Mouse (Mus musculus) kidney, postnatal 0 days (tissue): Measurements from ENCODE around the gene Srebf2. TPM values are rescaled to one million over a fixed set of nuclear protein-coding genes. Genes with fewer than 3 reads are reported as not detected.

ENCODE experiments used
- ATAC-seq: fragments of 200-750 bp; cut with Nextera tagmentation; replicated peaks from 2 replicates; pipeline ENCODE4 v1.8.0; 2017; ENCODE audit warnings: low read depth, moderate number of reproducible peaks, moderate TSS enrichment, moderate library complexity; ENCODE audit not compliant: low FRiP score
- DNase-seq: peaks from one replicate; pipeline ENCODE4 v3.0.0-alpha.2; 2016; ENCODE audit warnings: low spot score
- H3K27ac ChIP-seq: fragments of 300-500 bp; sonication (generic); 2 replicates; pipeline ENCODE4 v1.5.1; 2014; ENCODE audit warnings: mild to moderate bottlenecking
- H3K27me3 ChIP-seq: fragments of 300-500 bp; sonication (generic); 2 replicates; pipeline ENCODE4 v1.6.1; 2014; ENCODE audit warnings: low read length, mixed read lengths; ENCODE audit not compliant: insufficient read depth
- H3K36me3 ChIP-seq: fragments of 300-500 bp; sonication (generic); 2 replicates; pipeline ENCODE4 v1.6.1; 2014; ENCODE audit warnings: low read length, mixed read lengths; ENCODE audit not compliant: insufficient read depth
- H3K4me1 ChIP-seq: fragments of 300-500 bp; sonication (generic); replicated peaks from 2 replicates; pipeline ENCODE4 v1.6.1; 2014; ENCODE audit warnings: antibody characterized with exemption, low read length, mixed read lengths; ENCODE audit not compliant: insufficient read depth
- H3K4me2 ChIP-seq: fragments of 300-500 bp; sonication (generic); 2 replicates; pipeline ENCODE4 v1.6.1; 2014; ENCODE audit warnings: mild to moderate bottlenecking, low read length, moderate library complexity, mixed read lengths
- H3K4me3 ChIP-seq: fragments of 300-500 bp; sonication (generic); replicated peaks from 2 replicates; pipeline ENCODE4 v1.5.1; 2014; ENCODE audit warnings: low read depth, low read length
- H3K9ac ChIP-seq: fragments of 300-500 bp; sonication (generic); 2 replicates; pipeline ENCODE4 v1.6.1; 2014; ENCODE audit warnings: low read depth, low read length
- H3K9me3 ChIP-seq: fragments of 300-500 bp; sonication (generic); replicated peaks from 2 replicates; pipeline ENCODE4 v1.6.1; 2016; ENCODE audit warnings: low read length, inconsistent platforms, mixed read lengths
- CTCF ChIP-seq: IDR thresholded peaks from 2 replicates; pipeline ENCODE4 v1.5.1; 2016; ENCODE audit warnings: antibody characterized with exemption, low read depth, mild to moderate bottlenecking, moderate library complexity
- WGBS: fragments of 180-500 bp; shearing (Covaris S2); extraction: QIAGEN DNeasy Blood & Tissue Kit; methylation state at CpG from one replicate; pipeline ENCODE4 v1.1.7; 2014; 5-methylcytosine and 5-hydroxymethylcytosine counted together
- polyA plus RNA-seq: library from polyadenylated mRNA; unstranded; fragments of >200 nt; fragmentation: Nextera tagmentation; extraction: Ambion mirVana; gene quantifications from 2 replicates; pipeline ENCODE4 v1.2.1, GENCODE M21; 2015

Gene Srebf2
- polyA plus RNA-seq, 1 experiment from 2014 or later: 89.0 TPM

- Histone ChIP-seq H3K36me3 (peaks cover 63% of the 10 kb centered on the region), H3K9me3 (no peaks in the 10 kb centered on the region), H3K27me3 (no peaks in the 10 kb centered on the region), H3K4me3 (no peak overlapping the region), H3K27ac (no peak overlapping the region), H3K4me2 (no peak overlapping the region), H3K9ac (no peak overlapping the region), H3K4me1 (peaks cover 11% of the 10 kb centered on the region)
- no peak for DNase-seq
- WGBS: 68% methylated on average over 8 of the region's 8 CpGs
- no peak for TF ChIP-seq CTCF
- ATAC-seq: no peak
Observed at GRCm38 (mm10) chr15:82172648-82173047, 25.7 kb downstream of the Srebf2 start.

- Histone ChIP-seq H3K4me3 (no peak overlapping the region), H3K27ac (no peak overlapping the region), H3K4me2 (no peak overlapping the region), H3K27me3 (no peaks in the 10 kb centered on the region), H3K9me3 (no peaks in the 10 kb centered on the region), H3K9ac (no peak overlapping the region), H3K4me1 (no peaks in the 10 kb centered on the region), H3K36me3 (peaks cover 80% of the 10 kb centered on the region)
- TF ChIP-seq CTCF: no peak
- WGBS: 93% methylated on average over 9 of the region's 9 CpGs
- ATAC-seq (no peak), DNase-seq (no peak)
Observed at GRCm38 (mm10) chr15:82175091-82175490, 28.1 kb downstream of the Srebf2 start.

GRCm38 (mm10) chr15:82177743-82178290 lies 30.8 kb downstream of the Srebf2 start:
- DNase-seq: no peak
- 71% methylated on average over 7 of the region's 7 CpGs for WGBS
- Histone ChIP-seq H3K4me1 (no peaks in the 10 kb centered on the region), H3K4me2 (no peak overlapping the region), H3K36me3 (peaks cover 84% of the 10 kb centered on the region), H3K27me3 (no peaks in the 10 kb centered on the region), H3K9me3 (no peaks in the 10 kb centered on the region), H3K9ac (no peak overlapping the region), H3K27ac (no peak overlapping the region), H3K4me3 (no peak overlapping the region)
- TF ChIP-seq CTCF: no peak
- ATAC-seq: no peak

GRCm38 (mm10) chr15:82181131-82181530 lies 34.1 kb downstream of the Srebf2 start:
- Histone ChIP-seq H3K27ac (no peak overlapping the region), H3K4me2 (no peak overlapping the region), H3K36me3 (peaks cover 80% of the 10 kb centered on the region), H3K4me3 (no peak overlapping the region), H3K9me3 (no peaks in the 10 kb centered on the region), H3K9ac (no peak overlapping the region), H3K27me3 (no peaks in the 10 kb centered on the region), H3K4me1 (no peaks in the 10 kb centered on the region)
- no peak for TF ChIP-seq CTCF
- ATAC-seq (no peak), DNase-seq (no peak)
- WGBS: 86% methylated on average over 5 of the region's 5 CpGs

- no peaks in the 10 kb centered on the region for H3K27me3 ChIP-seq
- H3K9ac ChIP-seq: no peak overlapping the region
- H3K9me3 ChIP-seq: no peaks in the 10 kb centered on the region
- no peak overlapping the region for H3K27ac ChIP-seq
- WGBS: 98% methylated on average over 4 of the region's 4 CpGs
- DNase-seq (no peak), ATAC-seq (no peak)
- H3K4me2 ChIP-seq: no peak overlapping the region
- no peaks in the 10 kb centered on the region for H3K4me1 ChIP-seq
- H3K36me3 ChIP-seq: peaks cover 82% of the 10 kb centered on the region
- peak; percentile 33 for TF ChIP-seq CTCF
- H3K4me3 ChIP-seq: no peak overlapping the region
Observed at GRCm38 (mm10) chr15:82182311-82182710, 35.3 kb downstream of the Srebf2 start.

GRCm38 (mm10) chr15:82183596-82183995 lies 36.6 kb downstream of the Srebf2 start:
- Histone ChIP-seq H3K27me3 (no peaks in the 10 kb centered on the region), H3K4me2 (no peak overlapping the region), H3K36me3 (peaks cover 79% of the 10 kb centered on the region), H3K4me3 (no peak overlapping the region), H3K9ac (no peak overlapping the region), H3K4me1 (no peaks in the 10 kb centered on the region), H3K9me3 (no peaks in the 10 kb centered on the region), H3K27ac (peak overlapping the region; percentile 72)
- no peak for TF ChIP-seq CTCF
- no peak for ATAC-seq
- DNase-seq: no peak
- WGBS: 69% methylated on average over 10 of the region's 10 CpGs

GRCm38 (mm10) chr15:82184183-82184582 lies 37.2 kb downstream of the Srebf2 start:
- ATAC-seq (peak; percentile 71), DNase-seq (peak; percentile 65)
- no peak overlapping the region for H3K9ac ChIP-seq
- no peak for TF ChIP-seq CTCF
- no peak overlapping the region for H3K4me2 ChIP-seq
- H3K9me3 ChIP-seq: no peaks in the 10 kb centered on the region
- 50% methylated on average over 7 of the region's 7 CpGs for WGBS
- H3K27me3 ChIP-seq: no peaks in the 10 kb centered on the region
- H3K4me1 ChIP-seq: no peaks in the 10 kb centered on the region
- H3K4me3 ChIP-seq: no peak overlapping the region
- H3K27ac ChIP-seq: peak overlapping the region; percentile 72
- H3K36me3 ChIP-seq: peaks cover 74% of the 10 kb centered on the region
